Mouse (Mus musculus) kidney, postnatal 10 days (tissue): Measurements from ENCODE around the gene Pik3cd.
"Not testable (repeated sequence)": the region's sequence is repeated elsewhere in the genome, so short reads cannot be mapped to it uniquely, and the experiment has no call there.

Experiments used
- DNase-seq: peaks from one replicate; pipeline ENCODE4 v3.0.0; 2021; ENCODE audit warnings: mixed read lengths

The Pik3cd gene

GRCm38 (mm10) chr4:149641956-149642355, 60.4 kb downstream of the Pik3cd start:
- no peak for DNase-seq

GRCm38 (mm10) chr4:149641400-149641799, 61.0 kb downstream of the Pik3cd start:
- no peak for DNase-seq

DNA sequence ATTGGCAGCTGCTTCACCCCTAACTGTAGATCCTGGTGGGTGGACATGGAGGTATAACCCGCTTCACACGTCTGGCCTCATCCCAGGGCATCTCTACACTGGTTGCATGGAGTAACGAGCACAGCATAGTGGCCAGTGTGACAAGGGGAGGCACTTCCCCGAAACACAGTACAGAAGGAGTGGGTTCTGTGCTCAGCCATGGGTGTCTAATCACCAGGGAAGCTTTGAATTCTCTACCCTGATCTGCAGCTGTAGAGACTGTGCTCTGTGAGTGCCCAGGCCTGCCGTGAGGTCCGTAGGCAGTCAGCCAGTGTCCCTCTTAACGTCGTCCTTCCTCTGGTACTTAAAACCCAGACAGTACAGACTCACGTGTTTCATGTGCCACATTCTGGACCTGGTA, 61.5 kb downstream of the Pik3cd start:
- no peak for DNase-seq

DNA sequence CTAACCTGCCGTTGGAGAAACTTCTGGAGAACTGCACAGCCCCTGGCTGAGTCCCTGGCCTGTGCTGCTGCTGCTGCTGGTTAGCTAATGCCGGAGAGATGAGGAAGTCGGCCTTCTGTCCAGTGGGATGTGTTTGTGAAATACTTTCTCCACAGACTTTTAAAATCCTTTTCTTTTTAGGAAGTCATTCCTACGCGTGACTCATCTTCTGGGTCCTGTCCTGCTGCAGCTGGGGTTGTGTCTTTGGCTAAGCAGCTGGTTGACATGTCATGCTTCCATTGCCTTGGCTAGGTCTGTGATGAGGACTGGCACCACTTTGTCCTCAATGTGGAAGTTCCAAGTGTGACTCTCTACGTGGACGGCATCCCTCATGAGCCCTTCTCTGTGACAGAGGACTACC, 64.4 kb downstream of the Pik3cd start:
- DNase-seq = no peak

DNA sequence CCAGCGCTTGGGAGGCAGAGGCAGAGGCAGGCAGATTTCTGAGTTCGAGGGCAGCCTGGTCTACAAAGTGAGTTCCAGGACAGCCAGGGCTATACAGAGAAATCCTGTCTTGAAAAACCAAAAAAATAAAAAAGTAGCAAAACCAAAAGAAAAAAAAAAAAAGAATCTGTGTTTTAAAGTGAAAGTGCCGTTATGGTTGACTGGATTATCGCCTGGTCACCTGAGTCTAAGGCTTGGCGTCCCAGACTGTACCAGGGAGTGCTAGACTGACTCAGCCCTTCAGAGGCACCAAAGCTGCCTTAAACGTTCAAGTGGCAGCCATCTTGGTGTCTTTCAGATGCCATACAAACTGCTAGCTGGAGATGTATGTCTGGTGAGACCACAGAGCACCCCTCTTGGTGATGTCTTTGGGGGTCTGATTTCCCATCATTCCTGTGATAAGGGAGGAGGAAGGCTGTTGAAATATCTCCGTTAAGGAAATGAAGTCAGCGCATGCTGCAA, 66.4 kb downstream of the Pik3cd start:
- no peak for DNase-seq

GRCm38 (mm10) chr4:149634966-149635365, 67.4 kb downstream of the Pik3cd start:
- no peak for DNase-seq

GRCm38 (mm10) chr4:149634157-149634556, 68.2 kb downstream of the Pik3cd start:
- no peak for DNase-seq

DNA sequence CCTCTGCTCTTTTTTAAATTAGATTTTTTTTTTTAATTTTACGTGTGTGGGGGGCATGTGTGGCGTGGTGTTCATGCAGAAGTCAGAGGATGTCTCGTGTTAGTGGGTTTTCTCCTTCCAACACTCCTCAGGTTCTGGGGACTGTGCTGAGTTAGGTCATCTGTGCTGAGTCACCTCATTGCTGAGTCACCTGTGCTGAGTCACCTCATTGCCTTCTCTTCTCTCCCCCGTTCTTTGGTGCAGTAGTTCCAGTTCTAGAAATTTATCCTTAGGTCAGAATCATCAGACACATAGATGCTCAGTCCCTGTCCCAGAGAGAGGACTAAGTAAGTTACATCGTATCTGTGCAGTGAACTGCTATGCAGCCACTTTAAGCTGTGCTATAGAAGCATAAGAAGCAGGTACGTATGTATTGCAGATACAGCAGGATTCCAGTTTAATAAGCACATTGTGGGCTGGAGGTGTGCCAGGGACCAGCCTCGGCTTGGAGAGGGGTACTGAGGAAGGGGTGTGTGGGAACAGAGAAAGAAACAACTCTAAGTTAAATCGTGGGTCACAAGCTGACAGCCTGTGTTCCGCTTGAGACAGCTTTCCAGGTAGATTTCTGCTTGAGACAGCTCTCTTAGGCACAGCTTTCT, 69.6 kb downstream of the Pik3cd start:
- DNase-seq = no peak

- DNase-seq = no peak
Measured at GRCm38 (mm10) chr4:149628810-149629209, 73.6 kb downstream of the Pik3cd start.

DNA sequence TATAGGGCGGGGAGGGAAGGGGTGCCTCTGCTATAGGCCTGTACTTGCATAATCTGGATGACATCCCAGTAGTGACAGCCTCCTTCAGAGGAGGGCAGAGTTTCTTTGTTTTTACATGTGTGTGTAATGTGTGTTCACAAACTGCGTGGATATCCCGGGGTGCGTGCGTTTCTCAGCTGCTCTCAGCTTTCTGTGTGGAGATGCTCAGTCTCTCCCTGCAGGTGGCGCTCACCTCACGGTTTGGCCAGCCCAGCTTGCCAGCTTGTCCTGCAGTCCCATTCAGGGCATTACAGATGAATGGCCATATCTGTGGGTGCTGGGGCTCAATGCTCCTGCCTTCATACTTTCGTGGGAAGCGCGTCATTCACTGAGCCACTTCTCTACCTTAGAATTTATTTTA, 74.0 kb downstream of the Pik3cd start:
- peak; percentile 71 for DNase-seq

DNA sequence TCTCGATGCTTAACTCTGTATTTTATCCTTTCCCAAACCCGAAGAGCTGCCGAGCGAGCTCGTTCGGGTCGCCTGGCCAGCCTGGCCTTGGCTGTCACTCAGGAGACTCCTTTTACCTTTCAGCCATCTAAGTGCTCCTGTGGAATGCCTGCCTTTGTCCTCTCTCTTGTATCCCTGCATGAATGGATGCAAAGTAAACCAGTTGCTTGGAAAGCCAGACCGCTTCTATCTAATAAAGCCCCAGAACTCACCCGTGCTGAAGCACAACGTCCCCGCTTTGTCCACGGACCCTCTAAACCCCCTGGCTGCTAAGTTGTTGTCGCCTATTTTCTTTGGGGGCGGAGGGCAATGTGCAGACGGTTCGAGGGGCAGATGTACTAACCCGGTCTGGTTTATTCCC, 75.6 kb downstream of the Pik3cd start:
- DNase-seq = no peak

GRCm38 (mm10) chr4:149623711-149624110, 78.7 kb downstream of the Pik3cd start:
- DNase-seq = no peak

- DNase-seq = no peak
Measured at GRCm38 (mm10) chr4:149621286-149621685, 81.1 kb downstream of the Pik3cd start.

GRCm38 (mm10) chr4:149619988-149620387, 82.4 kb downstream of the Pik3cd start:
- no peak for DNase-seq

- DNase-seq = not testable (repeated sequence)
Measured at GRCm38 (mm10) chr4:149616999-149617398, 85.4 kb downstream of the Pik3cd start.

- no peak for DNase-seq
Measured at GRCm38 (mm10) chr4:149614869-149615268, 87.5 kb downstream of the Pik3cd start.

GRCm38 (mm10) chr4:149613497-149613896, 88.9 kb downstream of the Pik3cd start:
- DNase-seq = not testable (repeated sequence)

DNA sequence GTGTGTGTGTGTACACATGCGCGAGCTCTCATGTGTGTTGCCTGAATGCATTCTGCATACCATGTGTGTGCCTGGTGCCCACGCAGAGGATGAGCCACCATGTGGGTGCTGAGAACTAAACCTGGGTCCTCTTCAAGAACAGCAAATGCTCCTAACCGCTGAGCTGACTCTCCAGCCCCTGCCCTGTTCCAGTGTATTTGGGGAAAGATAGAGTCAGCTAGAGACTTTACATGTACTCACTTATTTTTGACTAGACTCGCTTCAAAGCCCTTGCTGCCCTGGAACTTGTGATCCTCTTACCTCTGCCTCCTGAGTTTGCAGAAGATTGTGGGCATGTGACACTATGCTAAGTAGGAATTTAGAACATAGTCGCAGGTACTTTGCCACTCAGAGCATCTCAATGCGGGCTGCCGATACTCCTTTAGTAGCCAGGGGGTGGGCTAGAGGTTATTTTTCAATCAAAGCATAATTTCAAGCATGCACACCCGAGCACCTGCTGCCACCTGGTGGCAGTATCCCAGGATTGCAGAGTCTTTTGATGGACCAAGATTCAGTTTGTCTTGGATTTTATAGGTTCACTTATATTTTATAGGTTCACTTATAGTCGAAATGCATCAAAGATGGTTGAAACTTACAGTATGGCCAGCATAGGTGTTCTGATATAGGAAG, 90.9 kb downstream of the Pik3cd start:
- DNase-seq = peak; percentile 77

GRCm38 (mm10) chr4:149609256-149610025, 92.9 kb downstream of the Pik3cd start:
- no peak for DNase-seq

GRCm38 (mm10) chr4:149608309-149608638, 94.1 kb downstream of the Pik3cd start:
- DNase-seq = no peak

GRCm38 (mm10) chr4:149607591-149608308, 94.6 kb downstream of the Pik3cd start:
- DNase-seq = peak; percentile 71

DNA sequence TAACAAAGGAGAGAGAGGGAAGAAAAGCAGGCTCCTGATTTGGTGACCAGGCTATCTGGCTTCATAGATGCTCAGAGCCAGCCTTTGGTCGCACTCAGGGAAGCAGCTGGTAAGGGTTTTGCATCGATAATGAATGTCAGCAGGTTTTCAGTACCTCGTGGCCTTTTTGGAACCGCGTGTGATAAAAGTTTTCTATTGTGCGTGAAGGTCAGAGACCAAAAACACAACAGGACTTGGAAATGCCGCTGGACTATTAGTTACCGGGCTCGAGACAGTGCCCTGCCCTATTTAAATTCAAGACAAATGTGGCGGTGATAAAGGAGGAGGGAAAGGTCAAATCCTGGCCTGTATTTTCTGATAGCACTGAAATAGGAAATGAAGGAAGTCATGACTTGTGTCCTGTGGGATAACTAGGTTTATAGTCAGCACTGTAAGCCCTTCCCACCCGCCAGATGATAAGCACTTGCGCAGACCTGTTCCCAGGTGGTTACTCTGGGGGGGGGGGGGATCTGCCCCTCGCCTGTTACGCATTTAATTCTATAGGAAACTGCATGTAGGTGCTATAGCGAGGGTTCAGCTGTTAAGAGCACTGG, 95.5 kb downstream of the Pik3cd start:
- no peak for DNase-seq

DNA sequence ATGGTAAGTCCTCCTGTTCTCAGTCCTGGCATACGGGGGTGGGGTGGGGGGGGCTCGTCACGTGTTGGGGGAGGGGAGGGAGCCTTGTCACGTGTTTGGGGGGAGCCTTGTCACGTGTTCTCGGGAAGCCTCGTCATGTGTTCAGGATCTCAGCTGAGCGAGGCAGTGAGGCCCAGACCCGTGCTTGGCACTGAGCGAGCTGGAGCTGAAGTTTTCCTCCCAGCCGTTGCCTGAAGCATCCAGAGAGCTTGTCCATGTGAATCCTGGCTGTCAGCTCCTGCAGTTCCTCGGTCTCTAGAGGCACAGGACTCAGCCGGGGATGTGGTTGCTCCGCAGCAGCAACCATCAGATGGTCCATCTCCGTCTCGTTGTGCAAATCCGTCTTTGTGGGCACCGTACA, 96.3 kb downstream of the Pik3cd start:
- DNase-seq = no peak
